Mouse (Mus musculus): ENCODE results near the gene Taf1b. TPM values are rescaled to one million over a fixed set of nuclear protein-coding genes. Genes with fewer than 3 reads are reported as not detected.

The Taf1b gene
- polyA plus RNA-seq, 1 experiment from 2014 or later = 39.0 TPM

GRCm38 (mm10) chr12:24567606-24568005 is 69.4 kb downstream of the Taf1b start:
- 83% methylated on average over 3 of the region's 3 CpGs for WGBS

DNA sequence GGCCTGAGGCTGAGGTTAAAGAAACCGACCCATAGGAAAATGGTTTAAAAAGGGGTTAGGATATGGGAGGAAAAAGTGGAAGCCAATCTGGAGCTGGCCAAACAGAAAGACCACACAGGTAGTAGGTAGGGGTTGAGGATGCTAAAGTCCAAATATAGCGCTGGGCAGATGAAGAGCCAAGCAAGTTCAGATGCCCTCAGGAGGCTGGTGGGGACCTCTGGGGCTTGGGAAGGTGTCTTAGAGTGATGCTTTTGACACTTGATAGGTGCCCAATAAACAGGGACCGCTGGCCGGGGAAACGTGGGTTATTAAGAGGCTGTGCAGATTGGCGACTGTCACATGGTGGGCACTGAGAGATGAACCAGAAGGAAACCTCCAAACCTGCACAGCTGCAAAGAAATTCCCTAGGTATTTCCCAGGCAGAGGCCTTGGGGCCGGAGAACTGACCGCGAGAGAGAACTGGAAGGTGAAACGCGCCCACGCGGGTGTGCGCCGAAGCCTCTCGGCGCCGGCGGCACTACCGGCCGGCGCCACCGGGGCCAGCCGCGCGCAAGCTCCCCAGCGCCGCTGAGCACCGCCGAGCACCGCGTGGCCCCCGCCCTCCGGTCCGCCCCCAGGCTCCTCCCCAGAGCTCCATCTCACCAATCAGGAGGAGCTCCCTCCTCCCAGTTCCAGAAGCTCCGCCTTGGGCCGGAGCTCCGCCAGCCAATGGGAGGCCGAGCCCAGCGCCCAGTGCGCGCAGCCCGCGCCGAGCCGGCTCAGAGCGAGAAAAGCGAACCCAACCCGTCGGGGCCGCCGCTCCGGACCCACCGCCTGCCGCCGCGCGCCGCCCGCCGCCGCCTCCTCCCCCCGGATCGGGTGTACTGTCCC is 73.6 kb downstream of the Taf1b start, which contains the start of gene Grhl1:
Grhl1 (plus strand) TSS at position 761 of the 870 bp plus-strand sequence.
- no peaks in the 10 kb centered on the region for H3K4me1 ChIP-seq (ENCODE audit: control insufficient read depth, insufficient read depth, low read length)

More at GRCm38 (mm10) chr12:24567606-24568005, 69.4 kb downstream of the Taf1b start:
- H3K4me3 ChIP-seq (ENCODE audit: low read depth, low read length) = no peak overlapping the region
- H3K4me1 ChIP-seq (ENCODE audit: control insufficient read depth, insufficient read depth, low read length) = no peaks in the 10 kb centered on the region
- H3K4me2 ChIP-seq (ENCODE audit: low read depth, low read length) = no peak overlapping the region
- H3K36me3 ChIP-seq (ENCODE audit: control insufficient read depth, insufficient read depth, low read length) = no peaks in the 10 kb centered on the region
- 0 out of 2 replicates have a peak, but pooled peaks cover 4% of the 10 kb centered on the region for H3K27me3 ChIP-seq (ENCODE audit: control insufficient read depth, insufficient read depth, low read length)
- ATAC-seq (ENCODE audit: low read depth) = no peak
- H3K9me3 ChIP-seq (ENCODE audit: control insufficient read depth, low read length) = no peaks in the 10 kb centered on the region
- H3K9ac ChIP-seq (replicated peaks; ENCODE audit: low read depth, low read length) = no peak overlapping the region
- no peak overlapping the region for H3K27ac ChIP-seq (ENCODE audit: low read depth, low read length)

DNA sequence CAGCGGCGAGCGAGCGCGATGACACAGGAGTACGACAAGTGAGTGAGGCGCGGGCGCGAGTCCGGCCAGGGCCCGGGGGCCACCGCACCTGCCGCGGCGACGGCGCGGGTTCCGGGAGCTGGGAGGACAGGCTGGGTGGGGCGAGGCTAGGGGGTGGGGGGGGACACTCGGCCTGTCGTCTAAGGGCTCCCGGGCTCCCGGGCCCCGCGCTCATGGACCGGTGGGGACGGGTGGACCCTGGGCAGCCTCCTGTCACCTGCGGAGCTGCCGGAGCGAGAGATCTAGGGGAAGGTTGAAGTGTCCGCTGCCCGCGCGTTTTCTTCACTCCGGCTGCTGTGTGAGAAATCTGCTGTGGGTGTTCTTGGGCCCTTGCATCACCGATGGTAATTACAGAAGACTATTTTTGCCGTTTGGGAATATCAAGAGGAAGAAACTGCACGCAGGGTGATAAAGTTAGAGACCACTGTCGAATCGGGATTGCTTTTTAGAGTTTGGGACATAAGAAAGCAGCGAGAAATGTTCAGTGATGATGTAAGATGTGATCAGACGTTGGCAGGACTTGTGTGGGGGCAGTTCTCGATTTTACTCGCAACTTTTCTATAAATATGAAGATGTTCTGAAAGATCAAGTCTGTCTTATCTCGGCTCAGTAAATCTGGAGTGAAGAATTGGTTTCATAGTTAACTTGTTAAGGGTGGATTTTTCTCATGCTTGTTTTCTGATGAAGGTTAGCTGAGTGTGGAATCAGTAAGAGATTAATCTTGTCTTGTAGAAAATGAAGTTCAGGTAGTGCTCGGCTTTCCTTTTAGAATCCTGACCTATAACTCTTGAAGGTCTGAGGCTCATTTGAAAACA is 74.5 kb downstream of the Taf1b start:
- no peak overlapping the region for H3K27ac ChIP-seq (ENCODE audit: low read depth, low read length)
- peaks cover 11% of the 10 kb centered on the region; the same call in 1 of the 2 replicates for H3K27me3 ChIP-seq (ENCODE audit: control insufficient read depth, insufficient read depth, low read length)
- 5% methylated on average over 44 of the region's 48 CpGs for WGBS
- H3K4me1 ChIP-seq (ENCODE audit: control insufficient read depth, insufficient read depth, low read length) = no peaks in the 10 kb centered on the region
- no peaks in the 10 kb centered on the region for H3K36me3 ChIP-seq (ENCODE audit: control insufficient read depth, insufficient read depth, low read length)
- peak overlapping the region; percentile 67 for H3K4me3 ChIP-seq (ENCODE audit: low read depth, low read length)
- peak overlapping the region; percentile 53; the same call in 1 of the 2 replicates for H3K9ac ChIP-seq (replicated peaks; ENCODE audit: low read depth, low read length)
- H3K4me2 ChIP-seq (ENCODE audit: low read depth, low read length) = peak overlapping the region; percentile 73
- no peaks in the 10 kb centered on the region for H3K9me3 ChIP-seq (ENCODE audit: control insufficient read depth, low read length)
- peak; percentile 67 for ATAC-seq (ENCODE audit: low read depth)

More for the DNA sequence above, 73.6 kb downstream of the Taf1b start, which contains the start of gene Grhl1:
- WGBS = 2% methylated on average over 61 of the region's 64 CpGs
- no peaks in the 10 kb centered on the region for H3K9me3 ChIP-seq (ENCODE audit: control insufficient read depth, low read length)
- H3K9ac ChIP-seq (replicated peaks; ENCODE audit: low read depth, low read length) = peak within 1 kb of the TSS; percentile 58
- no peak within 1 kb of the TSS for H3K27ac ChIP-seq (ENCODE audit: low read depth, low read length)
- H3K4me3 ChIP-seq (ENCODE audit: low read depth, low read length) = peak within 1 kb of the TSS; percentile 67
- ATAC-seq (ENCODE audit: low read depth) = peak; percentile 99
- peaks cover 11% of the 10 kb centered on the region; the same call in 1 of the 2 replicates for H3K27me3 ChIP-seq (ENCODE audit: control insufficient read depth, insufficient read depth, low read length)
- H3K36me3 ChIP-seq (ENCODE audit: control insufficient read depth, insufficient read depth, low read length) = no peaks in the 10 kb centered on the region
- H3K4me2 ChIP-seq (ENCODE audit: low read depth, low read length) = peak within 1 kb of the TSS; percentile 73

GRCm38 (mm10) chr12:24573275-24573580 is 75.1 kb downstream of the Taf1b start:
- no peak overlapping the region for H3K4me2 ChIP-seq (ENCODE audit: low read depth, low read length)
- H3K9me3 ChIP-seq (ENCODE audit: control insufficient read depth, low read length) = no peaks in the 10 kb centered on the region
- peaks cover 11% of the 10 kb centered on the region; the same call in 1 of the 2 replicates for H3K27me3 ChIP-seq (ENCODE audit: control insufficient read depth, insufficient read depth, low read length)
- H3K36me3 ChIP-seq (ENCODE audit: control insufficient read depth, insufficient read depth, low read length) = no peaks in the 10 kb centered on the region
- no peak for ATAC-seq (ENCODE audit: low read depth)
- H3K4me1 ChIP-seq (ENCODE audit: control insufficient read depth, insufficient read depth, low read length) = no peaks in the 10 kb centered on the region
- WGBS = 63% methylated on average over 3 of the region's 3 CpGs
- no peak overlapping the region for H3K27ac ChIP-seq (ENCODE audit: low read depth, low read length)
- H3K9ac ChIP-seq (replicated peaks; ENCODE audit: low read depth, low read length) = no peak overlapping the region
- no peak overlapping the region for H3K4me3 ChIP-seq (ENCODE audit: low read depth, low read length)

- H3K4me2 ChIP-seq (ENCODE audit: low read depth, low read length) = no peak overlapping the region
- H3K36me3 ChIP-seq (ENCODE audit: control insufficient read depth, insufficient read depth, low read length) = no peaks in the 10 kb centered on the region
- ATAC-seq (ENCODE audit: low read depth) = no peak
- H3K27me3 ChIP-seq (ENCODE audit: control insufficient read depth, insufficient read depth, low read length) = peaks cover 8% of the 10 kb centered on the region; the same call in 1 of the 2 replicates
- no peak overlapping the region for H3K27ac ChIP-seq (ENCODE audit: low read depth, low read length)
- no peaks in the 10 kb centered on the region for H3K4me1 ChIP-seq (ENCODE audit: control insufficient read depth, insufficient read depth, low read length)
- no peaks in the 10 kb centered on the region for H3K9me3 ChIP-seq (ENCODE audit: control insufficient read depth, low read length)
- 45% methylated on average over 7 of the region's 7 CpGs for WGBS
- H3K9ac ChIP-seq (replicated peaks; ENCODE audit: low read depth, low read length) = no peak overlapping the region
- no peak overlapping the region for H3K4me3 ChIP-seq (ENCODE audit: low read depth, low read length)
These were observed 76.7 kb downstream of the Taf1b start for GRCm38 (mm10) chr12:24574870-24575269.

DNA sequence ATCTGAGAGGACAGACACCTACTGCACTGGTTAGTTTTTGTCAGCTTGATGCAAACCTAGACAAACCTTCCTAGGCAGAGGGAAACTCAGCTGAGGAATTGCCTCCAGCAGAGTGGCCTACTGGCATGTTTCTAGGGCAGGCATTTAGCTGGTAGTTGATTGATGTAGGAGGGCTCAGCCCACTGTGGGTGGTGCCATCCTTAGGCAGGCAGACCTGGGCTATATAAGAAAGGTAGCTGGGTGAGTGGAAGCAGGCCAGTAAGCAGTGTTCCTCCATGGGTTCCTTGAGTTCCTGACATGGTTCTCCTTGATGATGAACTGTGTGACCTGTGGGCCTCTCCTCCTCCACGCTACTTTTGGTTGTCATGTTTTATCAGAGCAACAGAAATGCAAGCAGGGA is 82.3 kb downstream of the Taf1b start:
- no peaks in the 10 kb centered on the region for H3K36me3 ChIP-seq (ENCODE audit: control insufficient read depth, insufficient read depth, low read length)
- no peaks in the 10 kb centered on the region for H3K9me3 ChIP-seq (ENCODE audit: control insufficient read depth, low read length)
- no peak overlapping the region for H3K4me3 ChIP-seq (ENCODE audit: low read depth, low read length)
- no peaks in the 10 kb centered on the region for H3K27me3 ChIP-seq (ENCODE audit: control insufficient read depth, insufficient read depth, low read length)
- H3K4me2 ChIP-seq (ENCODE audit: low read depth, low read length) = no peak overlapping the region
- H3K4me1 ChIP-seq (ENCODE audit: control insufficient read depth, insufficient read depth, low read length) = no peaks in the 10 kb centered on the region
- WGBS = 97% methylated on average over 1 of the region's 1 CpGs
- ATAC-seq (ENCODE audit: low read depth) = no peak
- no peak overlapping the region for H3K9ac ChIP-seq (replicated peaks; ENCODE audit: low read depth, low read length)
- H3K27ac ChIP-seq (ENCODE audit: low read depth, low read length) = no peak overlapping the region

DNA sequence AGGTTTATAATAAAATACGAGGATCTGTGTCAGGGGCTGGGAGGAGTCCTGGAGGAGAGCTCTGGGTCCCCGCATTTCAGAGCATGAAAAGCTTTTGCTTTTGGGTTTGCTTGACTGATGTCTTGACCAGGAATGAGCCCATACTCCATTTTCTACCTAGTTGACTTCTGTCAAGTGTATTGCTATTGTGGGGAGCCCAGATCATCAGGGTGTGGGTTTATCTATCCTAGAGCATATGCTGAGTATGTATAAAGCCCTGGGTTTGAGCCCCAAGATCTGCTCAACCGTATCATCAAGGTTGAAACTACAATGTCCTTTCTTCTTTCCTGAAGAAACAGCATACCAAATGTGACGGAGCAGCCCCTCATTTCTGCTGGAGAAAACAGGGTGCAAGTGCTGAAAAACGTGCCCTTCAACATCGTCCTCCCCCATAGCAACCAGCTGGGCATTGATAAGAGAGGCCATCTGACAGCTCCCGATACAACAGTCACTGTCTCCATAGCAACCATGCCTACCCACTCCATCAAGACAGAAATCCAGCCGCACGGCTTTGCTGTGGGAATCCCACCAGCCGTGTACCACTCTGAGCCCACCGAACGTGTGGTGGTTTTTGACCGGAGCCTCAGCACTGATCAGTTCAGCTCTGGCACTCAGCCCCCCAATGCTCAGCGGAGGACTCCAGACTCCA is 83.0 kb downstream of the Taf1b start:
- Histone ChIP-seq H3K36me3 (ENCODE audit: control insufficient read depth, insufficient read depth, low read length) (no peaks in the 10 kb centered on the region), H3K9ac (replicated peaks; ENCODE audit: low read depth, low read length) (no peak overlapping the region), H3K9me3 (ENCODE audit: control insufficient read depth, low read length) (no peaks in the 10 kb centered on the region), H3K4me3 (ENCODE audit: low read depth, low read length) (no peak overlapping the region), H3K27ac (ENCODE audit: low read depth, low read length) (no peak overlapping the region), H3K4me2 (ENCODE audit: low read depth, low read length) (no peak overlapping the region), H3K27me3 (ENCODE audit: control insufficient read depth, insufficient read depth, low read length) (no peaks in the 10 kb centered on the region), H3K4me1 (ENCODE audit: control insufficient read depth, insufficient read depth, low read length) (no peaks in the 10 kb centered on the region)
- WGBS = 66% methylated on average over 14 of the region's 14 CpGs
- ATAC-seq (ENCODE audit: low read depth) = no peak

DNA sequence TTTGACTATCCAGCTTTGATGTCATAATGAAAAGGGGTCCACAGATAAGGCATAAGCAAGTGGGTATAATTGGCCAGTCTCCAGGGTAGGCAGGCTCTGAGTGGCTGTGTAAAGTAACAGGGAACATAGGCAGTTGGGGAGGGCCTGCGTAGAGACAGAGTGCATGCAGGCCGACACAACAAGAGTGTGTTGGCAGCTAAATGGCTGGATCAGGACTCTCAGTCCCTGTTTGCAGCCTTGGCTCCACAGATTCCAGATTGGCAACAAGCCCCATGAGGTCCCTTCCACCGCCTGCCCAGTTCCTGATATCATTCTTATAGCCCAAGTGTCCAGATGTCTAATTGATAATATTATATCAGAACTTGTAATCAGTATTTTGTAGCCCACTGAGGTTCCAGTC is 85.5 kb downstream of the Taf1b start:
- Histone ChIP-seq H3K27ac (ENCODE audit: low read depth, low read length) (no peak overlapping the region), H3K9ac (replicated peaks; ENCODE audit: low read depth, low read length) (no peak overlapping the region), H3K36me3 (ENCODE audit: control insufficient read depth, insufficient read depth, low read length) (no peaks in the 10 kb centered on the region), H3K27me3 (ENCODE audit: control insufficient read depth, insufficient read depth, low read length) (no peaks in the 10 kb centered on the region), H3K4me1 (ENCODE audit: control insufficient read depth, insufficient read depth, low read length) (no peaks in the 10 kb centered on the region), H3K4me3 (ENCODE audit: low read depth, low read length) (no peak overlapping the region), H3K9me3 (ENCODE audit: control insufficient read depth, low read length) (no peaks in the 10 kb centered on the region), H3K4me2 (ENCODE audit: low read depth, low read length) (no peak overlapping the region)
- WGBS = 77% methylated on average over 3 of the region's 3 CpGs
- ATAC-seq (ENCODE audit: low read depth) = no peak
